Mouse (Mus musculus): ENCODE measurements around the gene Tas2r106. TPM values are rescaled to one million over a fixed set of nuclear protein-coding genes. Genes with fewer than 3 reads are reported as not detected.

The Tas2r106 gene
- not detected in 2 replicates for polyA plus RNA-seq (2015; fragmentation: Nextera tagmentation; extraction: Ambion mirVana)

DNA sequence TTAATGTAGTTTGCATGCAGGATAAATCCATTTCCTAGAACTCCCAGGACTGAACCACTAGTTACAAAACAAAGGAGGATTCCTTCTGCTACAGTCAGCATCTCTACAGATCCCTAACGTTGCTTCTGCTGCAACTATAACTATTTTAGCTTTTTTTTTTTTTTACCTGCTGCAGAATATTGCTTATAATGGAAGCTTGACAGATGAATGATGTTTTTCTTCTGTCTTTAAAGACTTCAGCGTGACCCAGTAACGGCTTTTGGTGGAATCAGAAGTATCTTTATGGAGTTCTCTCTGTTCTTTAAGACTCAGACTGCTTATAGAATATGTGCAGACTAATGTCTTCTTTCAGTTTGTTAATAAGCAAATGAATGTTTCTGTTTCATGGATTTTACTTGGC is at the start of gene Tas2r106:
Gene Tas2r106 (minus strand): TSS at position 101 of the 400 bp plus-strand sequence.
- whole genome bisulfite sequencing, result 74% methylated on average over 3 of the region's 3 CpGs

DNA sequence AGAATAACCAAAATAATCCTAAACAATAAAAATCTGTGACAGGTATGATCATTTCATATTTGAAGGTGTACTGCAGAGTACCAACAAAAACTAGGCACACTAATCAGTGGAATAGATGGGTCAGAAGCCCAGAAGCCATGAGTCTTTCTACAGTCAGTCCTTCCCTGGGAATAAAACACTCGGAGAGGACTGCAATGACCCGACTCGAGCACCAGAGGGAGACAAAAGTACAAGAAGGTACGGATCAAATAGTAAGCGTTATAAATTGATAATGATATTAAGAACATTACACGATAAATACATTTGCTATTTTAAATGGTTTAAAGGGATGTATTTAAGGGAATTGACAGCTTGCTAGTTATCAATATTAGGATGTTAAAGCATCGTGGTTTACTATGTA is 34.1 kb upstream of the Tas2r106 start:
- Histone ChIP-seq H3K27me3 (no peaks in the 10 kb centered on the region), H3K27ac (no peak overlapping the region), H3K4me1 (no peaks in the 10 kb centered on the region), H3K36me3 (no peaks in the 10 kb centered on the region), H3K4me2 (no peak overlapping the region), H3K9me3 (peaks cover 6% of the 10 kb centered on the region; the same call in 1 of the 2 replicates), H3K4me3 (no peak overlapping the region), H3K9ac (no peak overlapping the region)
- whole genome bisulfite sequencing, result 43% methylated on average over 7 of the region's 7 CpGs
- ATAC-seq (ENCODE audit: insufficient number of reproducible peaks, insufficient read depth, low FRiP score, low TSS enrichment, low read depth), result no peak

More for the DNA sequence above, at the start of gene Tas2r106:
- H3K36me3 ChIP-seq, result no peaks in the 10 kb centered on the region
- H3K4me2 ChIP-seq, result no peak within 1 kb of the TSS
- ATAC-seq (ENCODE audit: insufficient number of reproducible peaks, insufficient read depth, low FRiP score, low TSS enrichment, low read depth), result no peak
- peaks cover 4% of the 10 kb centered on the region; the same call in 1 of the 2 replicates for H3K9me3 ChIP-seq
- no peaks in the 10 kb centered on the region for H3K27me3 ChIP-seq
- no peak within 1 kb of the TSS for H3K27ac ChIP-seq
- H3K9ac ChIP-seq, result no peak within 1 kb of the TSS
- H3K4me1 ChIP-seq, result no peaks in the 10 kb centered on the region
- no peak within 1 kb of the TSS for H3K4me3 ChIP-seq

DNA sequence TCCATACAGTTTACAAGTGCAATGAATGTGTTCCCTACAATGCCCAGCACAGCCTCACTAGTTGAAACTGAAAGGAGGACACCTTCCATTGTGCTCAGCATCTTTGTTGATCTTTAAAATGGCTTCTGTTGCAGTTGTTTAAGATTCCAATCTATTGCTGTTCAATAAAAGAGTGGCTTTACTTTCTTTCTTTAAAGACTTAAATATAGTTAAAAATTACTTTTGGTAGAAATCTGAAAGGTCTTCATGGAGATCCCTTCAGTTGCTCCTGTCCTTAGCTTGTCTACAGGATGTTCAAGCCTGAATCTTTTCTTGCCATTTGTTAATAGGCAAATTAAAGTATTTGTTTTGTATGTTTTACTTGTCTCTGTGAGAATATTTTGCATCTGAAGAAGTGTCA is 11.3 kb upstream of the Tas2r106 start, which contains the start of gene Tas2r114:
Gene Tas2r114 (minus strand): TSS at position 101 of the 400 bp plus-strand sequence.
- no peaks in the 10 kb centered on the region for H3K36me3 ChIP-seq
- H3K4me2 ChIP-seq, result no peak within 1 kb of the TSS
- no peak within 1 kb of the TSS for H3K4me3 ChIP-seq
- no peak within 1 kb of the TSS for H3K9ac ChIP-seq
- no peaks in the 10 kb centered on the region for H3K27me3 ChIP-seq
- ATAC-seq (ENCODE audit: insufficient number of reproducible peaks, insufficient read depth, low FRiP score, low TSS enrichment, low read depth), result no peak
- no peak within 1 kb of the TSS for H3K27ac ChIP-seq
- peaks cover 5% of the 10 kb centered on the region; the same call in 1 of the 2 replicates for H3K9me3 ChIP-seq
- no peaks in the 10 kb centered on the region for H3K4me1 ChIP-seq

DNA sequence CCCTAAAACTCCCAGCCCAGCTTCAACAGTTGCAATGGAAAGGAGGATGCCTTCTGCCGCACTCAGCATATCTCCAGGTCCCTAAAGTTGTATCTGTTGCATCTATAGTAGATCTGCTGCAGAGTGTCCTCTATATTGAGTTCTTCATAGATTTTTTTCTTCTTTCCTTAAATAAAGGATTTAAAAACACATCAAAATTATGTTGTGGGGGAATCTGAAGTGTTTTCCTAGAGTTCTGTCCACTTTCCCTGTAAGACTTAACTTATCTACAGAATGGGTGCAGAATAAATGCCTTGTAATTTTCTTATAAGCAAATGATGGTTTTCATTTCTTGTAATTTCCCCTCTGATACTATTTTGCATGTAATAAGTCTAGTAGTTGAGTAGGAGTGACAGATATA is 8.7 kb upstream of the Tas2r106 start, which contains the start of gene Tas2r105:
Gene Tas2r105 (minus strand): TSS at position 101 of the 400 bp plus-strand sequence.
- Histone ChIP-seq H3K4me2 (no peak within 1 kb of the TSS), H3K36me3 (no peaks in the 10 kb centered on the region), H3K9me3 (peaks cover 5% of the 10 kb centered on the region; the same call in 1 of the 2 replicates), H3K9ac (no peak within 1 kb of the TSS), H3K27ac (no peak within 1 kb of the TSS), H3K4me1 (no peaks in the 10 kb centered on the region), H3K4me3 (no peak within 1 kb of the TSS), H3K27me3 (no peaks in the 10 kb centered on the region)
- no peak for ATAC-seq (ENCODE audit: insufficient number of reproducible peaks, insufficient read depth, low FRiP score, low TSS enrichment, low read depth)
- 80% methylated on average over 1 of the region's 1 CpGs for WGBS

DNA sequence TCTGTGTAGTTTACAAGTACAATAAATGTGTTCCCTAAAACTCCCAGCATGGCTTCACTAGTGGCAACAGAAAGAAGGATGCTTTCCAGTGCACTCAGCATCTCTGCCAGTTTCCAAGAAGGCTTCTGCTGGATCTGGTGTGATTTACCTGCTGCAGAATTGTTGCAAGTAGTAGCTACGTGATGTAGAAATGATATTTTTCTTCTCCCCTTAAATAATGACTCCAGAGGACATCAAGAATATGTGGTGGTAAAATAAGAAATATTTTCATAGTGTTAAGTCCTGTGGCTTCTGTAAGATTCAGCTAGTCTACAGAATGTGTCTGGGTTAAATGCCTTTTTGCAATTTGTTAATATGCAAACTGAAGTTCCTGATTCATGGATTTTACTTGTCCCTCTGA is 7.0 kb upstream of the Tas2r106 start, which contains the start of gene Tas2r104:
Gene Tas2r104 (minus strand): TSS at position 101 of the 400 bp plus-strand sequence.
- WGBS, result 73% methylated on average over 1 of the region's 1 CpGs
- H3K4me1 ChIP-seq, result no peaks in the 10 kb centered on the region
- H3K36me3 ChIP-seq, result no peaks in the 10 kb centered on the region
- no peak within 1 kb of the TSS for H3K4me3 ChIP-seq
- no peak within 1 kb of the TSS for H3K4me2 ChIP-seq
- H3K9ac ChIP-seq, result no peak within 1 kb of the TSS
- no peaks in the 10 kb centered on the region for H3K27me3 ChIP-seq
- no peak for ATAC-seq (ENCODE audit: insufficient number of reproducible peaks, insufficient read depth, low FRiP score, low TSS enrichment, low read depth)
- H3K27ac ChIP-seq, result no peak within 1 kb of the TSS
- no peaks in the 10 kb centered on the region; the same call in 1 of the 2 replicates for H3K9me3 ChIP-seq

DNA sequence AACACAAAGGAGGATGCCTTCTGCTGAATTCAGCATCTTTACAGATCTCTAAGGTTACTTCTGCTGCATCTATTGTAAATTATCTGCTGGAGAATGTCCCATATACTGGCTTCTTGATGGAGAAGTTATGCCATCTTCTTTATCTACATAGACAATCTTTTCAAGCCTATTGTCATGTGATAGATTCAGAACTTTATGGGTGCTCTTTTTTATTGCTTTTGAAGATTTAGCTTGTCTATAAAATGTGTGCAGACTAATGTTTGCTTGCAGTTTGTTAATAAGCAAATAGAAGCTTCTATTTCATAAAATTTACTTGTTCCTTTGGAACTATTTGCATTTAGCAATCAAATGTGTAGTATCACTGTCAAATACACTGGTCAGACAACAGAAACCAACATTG is 18.6 kb downstream of the Tas2r106 start, which contains the start of gene Tas2r107:
Gene Tas2r107 (minus strand): TSS at position 101 of the 400 bp plus-strand sequence.
- H3K27ac ChIP-seq, result no peak within 1 kb of the TSS
- H3K4me1 ChIP-seq, result no peaks in the 10 kb centered on the region
- no peaks in the 10 kb centered on the region for H3K27me3 ChIP-seq
- no peak for ATAC-seq (ENCODE audit: insufficient number of reproducible peaks, insufficient read depth, low FRiP score, low TSS enrichment, low read depth)
- H3K9ac ChIP-seq, result no peak within 1 kb of the TSS
- no peak within 1 kb of the TSS for H3K4me2 ChIP-seq
- H3K9me3 ChIP-seq, result peaks cover 2% of the 10 kb centered on the region; the same call in 1 of the 2 replicates
- no peak within 1 kb of the TSS for H3K4me3 ChIP-seq
- no peaks in the 10 kb centered on the region for H3K36me3 ChIP-seq

- 74% methylated on average over 3 of the region's 3 CpGs for WGBS
- no peaks in the 10 kb centered on the region for H3K36me3 ChIP-seq
- no peak for ATAC-seq (ENCODE audit: insufficient number of reproducible peaks, insufficient read depth, low FRiP score, low TSS enrichment, low read depth)
- no peak within 1 kb of the TSS for H3K4me3 ChIP-seq
- no peaks in the 10 kb centered on the region for H3K27me3 ChIP-seq
- H3K27ac ChIP-seq, result no peak within 1 kb of the TSS
- no peaks in the 10 kb centered on the region for H3K4me1 ChIP-seq
- no peak within 1 kb of the TSS for H3K9ac ChIP-seq
- no peaks in the 10 kb centered on the region for H3K9me3 ChIP-seq
- H3K4me2 ChIP-seq, result no peak within 1 kb of the TSS
These were observed 47.9 kb downstream of the Tas2r106 start, which contains the start of gene Tas2r130 for GRCm38 (mm10) chr6:131630812-131631211. Tas2r130 (minus strand) TSS chr6:131630912.

Other genes starting within 250 kb of the Tas2r106 start
- not detected in 2 replicates for gene 5430401F13Rik, start 192.5 kb downstream of the Tas2r106 start, polyA plus RNA-seq (2015; fragmentation: Nextera tagmentation; extraction: Ambion mirVana)
- gene Gm6619, start 192.5 kb downstream of the Tas2r106 start, polyA plus RNA-seq (2015; fragmentation: Nextera tagmentation; extraction: Ambion mirVana), result not detected in 2 replicates
- not detected in 2 replicates for gene Tas2r130, start 48.0 kb downstream of the Tas2r106 start, polyA plus RNA-seq (2015; fragmentation: Nextera tagmentation; extraction: Ambion mirVana)
- not detected in 2 replicates for gene Tas2r107, start 18.7 kb downstream of the Tas2r106 start, polyA plus RNA-seq (2015; fragmentation: Nextera tagmentation; extraction: Ambion mirVana)
- gene Tas2r104, start 6.9 kb upstream of the Tas2r106 start, polyA plus RNA-seq (2015; fragmentation: Nextera tagmentation; extraction: Ambion mirVana), result not detected in 2 replicates
- not detected in 2 replicates for gene Tas2r105, start 8.6 kb upstream of the Tas2r106 start, polyA plus RNA-seq (2015; fragmentation: Nextera tagmentation; extraction: Ambion mirVana)
- not detected in 2 replicates for gene Tas2r114, start 11.2 kb upstream of the Tas2r106 start, polyA plus RNA-seq (2015; fragmentation: Nextera tagmentation; extraction: Ambion mirVana)

Data from embryonic facial prominence, embryonic 13.5 days (tissue).